Mouse (Mus musculus) G1E (cell line): ENCODE measurements around the gene Hnrnpa1.

Experiments
- CTCF ChIP-seq: IDR thresholded peaks from 2 replicates; pipeline ENCODE4 v1.5.1; 2012; ENCODE audit warnings: low read depth, low read length, inconsistent platforms, mixed read lengths
- GATA1 ChIP-seq: IDR thresholded peaks from 2 replicates; pipeline ENCODE4 v1.6.1; 2012; ENCODE audit warnings: borderline replicate concordance, low read length, inconsistent platforms, mixed read lengths
- POLR2AphosphoS5 ChIP-seq: IDR thresholded peaks from 2 replicates; pipeline ENCODE4 v1.6.1; 2012; ENCODE audit warnings: low read depth, low read length, inconsistent platforms; ENCODE audit not compliant: insufficient replicate concordance
- TAL1 ChIP-seq: conservative IDR thresholded peaks from 2 replicates; pipeline ENCODE4 v1.6.1; 2012; ENCODE audit warnings: low read depth, low read length, inconsistent platforms, mixed read lengths

GRCm38 (mm10) chr15:103214149-103214548, 26.1 kb upstream of the Hnrnpa1 start:
- no peak for TF ChIP-seq CTCF
- no peak for TF ChIP-seq TAL1
- no peak for TF ChIP-seq GATA1
- TF ChIP-seq POLR2AphosphoS5: no peak
